Mouse (Mus musculus) embryonic facial prominence, embryonic 11.5 days (tissue): Measurements from ENCODE around the gene Tcf7l2. TPM values are rescaled to one million over a fixed set of nuclear protein-coding genes. Genes with fewer than 3 reads are reported as not detected.

ENCODE experiments used
- ATAC-seq: fragments of 200-750 bp; cut with Nextera tagmentation; replicated peaks from 2 replicates; pipeline ENCODE4 v1.8.0; 2017; ENCODE audit warnings: low read depth; ENCODE audit not compliant: insufficient number of reproducible peaks, low FRiP score, low TSS enrichment
- DNase-seq: peaks from one replicate; pipeline ENCODE4 v3.0.0-alpha.2; 2015; ENCODE audit warnings: low spot score
- H3K27ac ChIP-seq: fragments of 300-500 bp; sonication (generic); replicated peaks from 2 replicates; pipeline ENCODE4 v1.5.1; 2014; ENCODE audit warnings: mild to moderate bottlenecking, low read depth, low read length, control low read depth
- H3K27me3 ChIP-seq: fragments of 300-500 bp; sonication (generic); 2 replicates; pipeline ENCODE4 v1.6.1; 2014; ENCODE audit warnings: mild to moderate bottlenecking, low read length, moderate library complexity, mixed read lengths; ENCODE audit not compliant: control insufficient read depth, insufficient read depth
- H3K36me3 ChIP-seq: fragments of 300-500 bp; sonication (generic); replicated peaks from 2 replicates; pipeline ENCODE4 v1.6.1; 2014; ENCODE audit warnings: low read depth, mild to moderate bottlenecking, low read length, moderate library complexity, mixed read lengths; ENCODE audit not compliant: control insufficient read depth, insufficient read depth
- H3K4me1 ChIP-seq: fragments of 300-500 bp; sonication (generic); 2 replicates; pipeline ENCODE4 v1.6.1; 2014; ENCODE audit warnings: low read length, mixed read lengths; ENCODE audit not compliant: control insufficient read depth, insufficient read depth
- H3K4me2 ChIP-seq: fragments of 300-500 bp; sonication (generic); 2 replicates; pipeline ENCODE4 v1.6.1; 2014; ENCODE audit warnings: low read depth, mild to moderate bottlenecking, control low read depth, low read length, moderate library complexity
- H3K4me3 ChIP-seq: fragments of 300-500 bp; sonication (generic); 2 replicates; pipeline ENCODE4 v1.5.1; 2014; ENCODE audit warnings: low read depth, low read length, control low read depth
- H3K9ac ChIP-seq: fragments of 300-500 bp; sonication (generic); replicated peaks from 2 replicates; pipeline ENCODE4 v1.6.1; 2014; ENCODE audit warnings: mild to moderate bottlenecking, control low read depth, low read length
- H3K9me3 ChIP-seq: fragments of 300-500 bp; sonication (generic); replicated peaks from 2 replicates; pipeline ENCODE4 v1.6.1; 2016; ENCODE audit warnings: mild to moderate bottlenecking, low read length, inconsistent platforms, mixed read lengths; ENCODE audit not compliant: control insufficient read depth
- WGBS: fragments of 180-500 bp; shearing (Covaris S2); extraction: QIAGEN DNeasy Blood & Tissue Kit; methylation state at CpG from one replicate; pipeline ENCODE4 v1.1.7; 2014; 5-methylcytosine and 5-hydroxymethylcytosine counted together
- polyA plus RNA-seq: library from polyadenylated mRNA; unstranded; fragments of >200 nt; fragmentation: Nextera tagmentation; extraction: Ambion mirVana; gene quantifications from 2 replicates; pipeline ENCODE4 v1.2.1, GENCODE M21; 2014

Tcf7l2 gene
- polyA plus RNA-seq, 1 experiment from 2014 or later: 107 TPM

- no peak for DNase-seq
- Histone ChIP-seq H3K27me3 (0 out of 2 replicates have a peak, but pooled peaks cover 3% of the 10 kb centered on the region), H3K9me3 (no peaks in the 10 kb centered on the region), H3K4me1 (no peaks in the 10 kb centered on the region; the same call in 1 of the 2 replicates), H3K36me3 (no peaks in the 10 kb centered on the region), H3K4me3 (no peak overlapping the region), H3K9ac (no peak overlapping the region), H3K4me2 (no peak overlapping the region), H3K27ac (no peak overlapping the region)
- ATAC-seq: no peak
- 89% methylated on average over 8 of the region's 8 CpGs for WGBS
Measured at GRCm38 (mm10) chr19:55702716-55703115, 38.9 kb upstream of the Tcf7l2 start.

- Histone ChIP-seq H3K4me2 (no peak overlapping the region), H3K9ac (no peak overlapping the region), H3K36me3 (no peaks in the 10 kb centered on the region), H3K27ac (no peak overlapping the region), H3K4me3 (no peak overlapping the region), H3K9me3 (no peaks in the 10 kb centered on the region), H3K4me1 (no peaks in the 10 kb centered on the region; the same call in 1 of the 2 replicates), H3K27me3 (0 out of 2 replicates have a peak, but pooled peaks cover 3% of the 10 kb centered on the region)
- no peak for DNase-seq
- no peak for ATAC-seq
- 70% methylated on average over 6 of the region's 6 CpGs for WGBS
Measured at GRCm38 (mm10) chr19:55704071-55704470, 37.5 kb upstream of the Tcf7l2 start.

- WGBS: 80% methylated on average over 7 of the region's 7 CpGs
- no peaks in the 10 kb centered on the region for H3K9me3 ChIP-seq
Measured at GRCm38 (mm10) chr19:55706300-55706699, 35.3 kb upstream of the Tcf7l2 start.

GRCm38 (mm10) chr19:55706806-55707205, 34.8 kb upstream of the Tcf7l2 start:
- WGBS: 95% methylated on average over 6 of the region's 6 CpGs
- no peak for ATAC-seq
- no peak overlapping the region for H3K4me3 ChIP-seq
- no peaks in the 10 kb centered on the region for H3K4me1 ChIP-seq
- no peak for DNase-seq
- no peaks in the 10 kb centered on the region for H3K36me3 ChIP-seq
- no peak overlapping the region for H3K27ac ChIP-seq
- no peaks in the 10 kb centered on the region for H3K9me3 ChIP-seq
- no peak overlapping the region for H3K4me2 ChIP-seq
- no peaks in the 10 kb centered on the region for H3K27me3 ChIP-seq
- no peak overlapping the region for H3K9ac ChIP-seq

More at GRCm38 (mm10) chr19:55706300-55706699, 35.3 kb upstream of the Tcf7l2 start:
- H3K27ac ChIP-seq: no peak overlapping the region
- no peaks in the 10 kb centered on the region for H3K4me1 ChIP-seq
- no peak overlapping the region for H3K4me3 ChIP-seq
- no peak overlapping the region for H3K4me2 ChIP-seq
- H3K27me3 ChIP-seq: no peaks in the 10 kb centered on the region
- ATAC-seq: no peak
- H3K36me3 ChIP-seq: no peaks in the 10 kb centered on the region
- H3K9ac ChIP-seq: no peak overlapping the region
- no peak for DNase-seq

GRCm38 (mm10) chr19:55708031-55708554, 33.5 kb upstream of the Tcf7l2 start:
- no peaks in the 10 kb centered on the region for H3K9me3 ChIP-seq
- H3K4me2 ChIP-seq: no peak overlapping the region
- no peaks in the 10 kb centered on the region for H3K36me3 ChIP-seq
- 40% methylated on average over 8 of the region's 8 CpGs for WGBS
- H3K9ac ChIP-seq: no peak overlapping the region
- H3K4me1 ChIP-seq: no peaks in the 10 kb centered on the region
- H3K27ac ChIP-seq: no peak overlapping the region
- no peaks in the 10 kb centered on the region for H3K27me3 ChIP-seq
- DNase-seq (peak; percentile 61), ATAC-seq (no peak)
- H3K4me3 ChIP-seq: no peak overlapping the region

GRCm38 (mm10) chr19:55710841-55711240, 30.8 kb upstream of the Tcf7l2 start:
- Histone ChIP-seq H3K4me1 (no peaks in the 10 kb centered on the region), H3K9me3 (no peaks in the 10 kb centered on the region), H3K27ac (no peak overlapping the region), H3K9ac (no peak overlapping the region; the same call in 1 of the 2 replicates), H3K27me3 (no peaks in the 10 kb centered on the region), H3K4me2 (no peak overlapping the region), H3K36me3 (no peaks in the 10 kb centered on the region), H3K4me3 (no peak overlapping the region)
- WGBS: 84% methylated on average over 5 of the region's 5 CpGs
- no peak for DNase-seq
- ATAC-seq: no peak

- no peak for DNase-seq
- H3K4me3 ChIP-seq: no peak overlapping the region
- no peak for ATAC-seq
- H3K27me3 ChIP-seq: no peaks in the 10 kb centered on the region
- no peak overlapping the region for H3K4me2 ChIP-seq
- no peaks in the 10 kb centered on the region for H3K9me3 ChIP-seq
- H3K27ac ChIP-seq: no peak overlapping the region
- 87% methylated on average over 5 of the region's 5 CpGs for WGBS
- H3K9ac ChIP-seq: no peak overlapping the region
- no peaks in the 10 kb centered on the region for H3K4me1 ChIP-seq
- H3K36me3 ChIP-seq: no peaks in the 10 kb centered on the region
Measured at GRCm38 (mm10) chr19:55711701-55712100, 29.9 kb upstream of the Tcf7l2 start.

GRCm38 (mm10) chr19:55712678-55713077, 28.9 kb upstream of the Tcf7l2 start:
- ATAC-seq: no peak
- 96% methylated on average over 2 of the region's 2 CpGs for WGBS

More at GRCm38 (mm10) chr19:55712678-55713077, 28.9 kb upstream of the Tcf7l2 start:
- Histone ChIP-seq H3K27ac (no peak overlapping the region), H3K4me3 (no peak overlapping the region), H3K9ac (no peak overlapping the region), H3K4me1 (no peaks in the 10 kb centered on the region), H3K36me3 (no peaks in the 10 kb centered on the region), H3K4me2 (no peak overlapping the region), H3K9me3 (no peaks in the 10 kb centered on the region), H3K27me3 (no peaks in the 10 kb centered on the region)
- DNase-seq: no peak
